Mouse (Mus musculus) E14TG2a.4 (cell line): ENCODE measurements around the gene Crebl2.

ENCODE experiments used
- CTCF ChIP-seq: conservative IDR thresholded peaks from 2 replicates; pipeline ENCODE4 v1.5.1; 2014; ENCODE audit warnings: low read length
- NANOG ChIP-seq: IDR thresholded peaks from 2 replicates; pipeline ENCODE4 v1.6.1; 2014; ENCODE audit warnings: borderline replicate concordance, low read length, mixed read lengths
- POU5F1 ChIP-seq: IDR thresholded peaks from 2 replicates; pipeline ENCODE4 v1.6.1; 2014; ENCODE audit warnings: low read length, borderline replicate concordance

- TF ChIP-seq CTCF (no peak), POU5F1 (no peak), NANOG (no peak)
Observed at GRCm38 (mm10) chr6:134782900-134783299, 47.1 kb upstream of the Crebl2 start.
